ENCODE assay signal across 8 mouse cellular contexts in the genomic region with DNA sequence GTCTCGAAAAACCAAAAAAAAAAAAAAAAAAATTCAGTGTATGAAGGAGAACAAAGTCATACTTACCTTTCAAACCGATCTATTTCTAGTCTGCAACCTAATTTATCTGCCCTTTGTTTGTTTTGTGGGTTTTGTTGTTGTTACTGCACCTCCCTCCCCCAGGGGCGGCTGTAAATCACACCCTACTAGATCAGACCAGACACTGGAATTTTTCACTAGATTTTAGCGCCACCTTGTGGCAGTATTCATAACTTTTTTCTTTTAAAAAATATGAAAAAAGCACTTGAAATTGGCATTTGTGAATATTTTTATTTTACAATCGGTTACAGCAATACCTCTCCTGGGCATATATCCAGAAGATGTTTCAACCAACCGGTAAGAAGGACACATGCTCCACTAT. TPM values are rescaled to one million over a fixed set of nuclear protein-coding genes. Genes with fewer than 3 reads are reported as not detected.
DNase-seq lines count a peak whose midpoint lies in the region; ATAC-seq lines count a peak whose summit lies in the region.

No protein-coding gene starts in this region.

- peak; percentile 32 for DNase-seq in hindbrain, embryonic 10.5 days (ENCODE audit: low spot score)
- DNase-seq in urinary bladder, postnatal 14 days (ENCODE audit: low spot score), result peak; percentile 61
- no peak for DNase-seq in urinary bladder, adult 18-20 months (ENCODE audit: low spot score in 2 of 2)
- DNase-seq in cerebellum, postnatal 14 days, result peak; percentile 78 to 81
- DNase-seq in kidney, adult 9 months, result peak; percentile 83
- peak; percentile 87 for DNase-seq in naive thymus-derived CD4-positive, alpha-beta T cell, adult 2 months (ENCODE audit: low read depth)

- H3K4me2 ChIP-seq in hindbrain, embryonic 13.5 days, result no peak overlapping the region

- no peaks in the 10 kb centered on the region for H3K36me3 ChIP-seq in hindbrain, embryonic 10.5 days
- H3K36me3 ChIP-seq in hindbrain, embryonic 13.5 days, result no peaks in the 10 kb centered on the region

- H3K9ac ChIP-seq in hindbrain, embryonic 13.5 days, result no peak overlapping the region

- no peaks in the 10 kb centered on the region for H3K9me3 ChIP-seq in hindbrain, embryonic 10.5 days
- no peaks in the 10 kb centered on the region for H3K9me3 ChIP-seq in hindbrain, embryonic 13.5 days

- H3K27me3 ChIP-seq in hindbrain, embryonic 10.5 days (ENCODE audit: insufficient read depth, poor library complexity, severe bottlenecking), result no peaks in the 10 kb centered on the region
- no peaks in the 10 kb centered on the region for H3K27me3 ChIP-seq in hindbrain, embryonic 13.5 days

- WGBS in hindbrain, embryonic 10.5 days, result 15% methylated on average over 6 of the region's 6 CpGs
- WGBS in hindbrain, embryonic 13.5 days, result 13% methylated on average over 6 of the region's 6 CpGs

- H3K27ac ChIP-seq in hindbrain, embryonic 10.5 days, result no peak overlapping the region
- H3K27ac ChIP-seq in hindbrain, embryonic 13.5 days, result no peak overlapping the region

- H3K4me1 ChIP-seq in hindbrain, embryonic 10.5 days (replicated peaks), result peaks cover 34% of the 10 kb centered on the region
- peaks cover 16% of the 10 kb centered on the region for H3K4me1 ChIP-seq in hindbrain, embryonic 13.5 days (replicated peaks)

- no peak for ATAC-seq in hindbrain, embryonic 13.5 days (ENCODE audit: low FRiP score)
- no peak for ATAC-seq in granulocyte monocyte progenitor cell, adult 5-6 weeks (replicated peaks; ENCODE audit: poor library complexity, severe bottlenecking)

- no peak overlapping the region for H3K4me3 ChIP-seq in hindbrain, embryonic 10.5 days
- H3K4me3 ChIP-seq in hindbrain, embryonic 13.5 days, result no peak overlapping the region

RNA-seq across cellular contexts. Expression of a gene that starts 2.7 kb away (rescaled TPM):
- polyA plus RNA-seq in hindbrain, embryonic 10.5 days (2016; fragmentation: Nextera tagmentation; extraction: Ambion mirVana), result 31.5 and 54.8 TPM in 2 replicates
- polyA plus RNA-seq in hindbrain, embryonic 13.5 days (2015; fragmentation: Nextera tagmentation; extraction: Ambion mirVana), result 68.7 and 71.7 TPM in 2 replicates
- 75.2 and 78.3 TPM in 2 replicates for total RNA-seq in granulocyte monocyte progenitor cell, adult 5-6 weeks (2014; fragmentation: Nextera tagmentation)
- total RNA-seq in granulocyte monocyte progenitor cell, adult 5-6 weeks (2017), result 64.8 and 67.6 TPM in 2 replicates

Comparison
In these comparisons a context has a peak if more than half of its experiments do, and no peak if none do; other contexts are left out.
1. DNase-seq: peak in hindbrain, embryonic 10.5 days (single experiment), urinary bladder, postnatal 14 days (single experiment), cerebellum, postnatal 14 days (2 of 2), kidney, adult 9 months (single experiment) and naive thymus-derived CD4-positive, alpha-beta T cell, adult 2 months (single experiment); none in urinary bladder, adult 18-20 months (0 of 2).